Mouse (Mus musculus) left cerebral cortex, postnatal 10 days (tissue): ENCODE measurements around the gene Palld. TPM values are rescaled to one million over a fixed set of nuclear protein-coding genes. Genes with fewer than 3 reads are reported as not detected.

Experiments
- DNase-seq, 2 experiments: peaks; one replicate each; pipeline ENCODE4 v3.0.0; 2021 to 2022; ENCODE audit warnings: low spot score in 2 of 2, mixed read lengths in 1 of 2; ENCODE audit errors: extremely low spot score in 1 of 2
- intact Hi-C: fragments of 180-260 bp; cut with DNase I; formaldehyde crosslinking; loops from one replicate; pipeline ENCODE4 v1.15.1; 2025
- total RNA-seq, 2 experiments: library from RNA; stranded (reverse); gene quantifications; 2 replicates each; pipeline ENCODE4 v1.2.3; 2021

Gene Palld
- total RNA-seq, 2 experiments from 2014 or later: 5.2 to 6.8 TPM

GRCm38 (mm10) chr8:61700932-61701681 lies 201.4 kb downstream of the Palld start:
- DNase-seq: no peak
- intact Hi-C loops: no loop called here

- no peak for DNase-seq
- intact Hi-C loops: no loop called here
Measured at GRCm38 (mm10) chr8:61700298-61700697, 202.2 kb downstream of the Palld start.

- intact Hi-C loops: loop anchor here (5.0 kb wide), 1 partner anchor 178 kb away; no protein-coding TSS in a partner anchor
- no peak for DNase-seq
Measured at GRCm38 (mm10) chr8:61698959-61699358, 203.5 kb downstream of the Palld start.

DNA sequence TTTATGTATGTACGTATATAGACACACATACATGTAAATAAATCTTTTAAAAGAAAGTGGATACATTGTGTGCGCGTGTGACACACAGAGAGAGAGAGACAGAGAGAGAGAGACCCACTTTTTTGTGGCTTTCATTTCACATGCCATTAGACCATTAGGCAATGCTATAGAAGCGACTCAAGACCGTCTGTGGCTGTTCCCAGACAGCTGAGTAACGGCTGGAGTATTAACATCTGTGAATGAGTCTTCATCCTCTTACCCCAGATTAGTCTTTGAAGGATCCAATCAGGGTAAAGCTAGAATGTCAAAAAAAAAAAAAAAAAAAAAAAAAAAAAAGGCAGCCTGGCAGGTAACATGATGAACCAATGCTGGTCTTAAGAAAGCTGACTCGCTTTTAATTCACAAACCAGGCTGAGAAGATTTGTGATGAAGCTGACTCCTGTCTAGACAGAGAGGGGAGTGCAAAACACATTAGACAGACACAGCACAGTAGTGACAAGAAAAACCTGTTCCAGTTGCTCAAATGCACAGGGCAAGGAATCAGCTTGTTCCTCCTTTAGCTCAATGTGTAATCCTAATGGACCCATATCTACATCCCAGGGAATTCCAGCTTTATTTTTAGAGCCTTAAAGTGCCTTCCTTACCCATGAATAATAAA lies 204.6 kb downstream of the Palld start:
- intact Hi-C loops: loop anchor here (5.0 kb wide), 1 partner anchor 179 kb away; no protein-coding TSS in a partner anchor
- DNase-seq: no peak

DNA sequence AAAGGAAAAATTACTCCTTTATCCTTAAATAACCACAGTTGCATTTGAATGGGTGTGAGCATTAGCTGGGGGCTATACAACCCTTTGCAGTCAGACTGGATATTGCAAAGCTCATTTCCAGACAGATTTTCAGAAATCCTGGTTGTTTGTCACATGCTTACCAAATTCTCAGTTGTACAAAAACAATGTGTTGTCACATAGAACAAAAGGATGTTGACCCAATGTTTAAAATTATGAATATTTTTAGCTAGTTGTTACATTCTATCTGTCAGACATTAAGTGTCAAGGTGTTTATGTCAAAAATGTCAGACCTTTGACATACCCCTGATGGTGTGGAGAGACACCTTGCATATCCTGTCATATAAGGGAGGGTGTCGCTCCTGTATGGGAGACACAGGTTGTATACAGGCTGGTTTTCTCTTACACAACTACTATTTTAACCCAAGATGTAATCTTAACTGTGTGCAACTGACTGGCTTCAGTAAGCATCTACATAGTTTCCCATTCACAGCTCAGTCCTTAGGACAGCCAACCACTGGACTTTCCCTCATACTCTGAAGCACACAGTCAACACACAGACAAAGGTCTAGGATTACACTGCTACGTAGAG lies 205.5 kb downstream of the Palld start:
- DNase-seq: no peak
- intact Hi-C loops: loop anchor here (5.0 kb wide), 1 partner anchor 180 kb away; no protein-coding TSS in a partner anchor

- DNase-seq: peak in 1 of 2 experiments; percentile 31
- intact Hi-C loops: loop anchor here (5.0 kb wide), 1 partner anchor 182 kb away; no protein-coding TSS in a partner anchor
Measured at GRCm38 (mm10) chr8:61695416-61695815, 207.1 kb downstream of the Palld start.

GRCm38 (mm10) chr8:61692866-61693265 lies 209.6 kb downstream of the Palld start:
- intact Hi-C loops: no loop called here
- DNase-seq: no peak

DNA sequence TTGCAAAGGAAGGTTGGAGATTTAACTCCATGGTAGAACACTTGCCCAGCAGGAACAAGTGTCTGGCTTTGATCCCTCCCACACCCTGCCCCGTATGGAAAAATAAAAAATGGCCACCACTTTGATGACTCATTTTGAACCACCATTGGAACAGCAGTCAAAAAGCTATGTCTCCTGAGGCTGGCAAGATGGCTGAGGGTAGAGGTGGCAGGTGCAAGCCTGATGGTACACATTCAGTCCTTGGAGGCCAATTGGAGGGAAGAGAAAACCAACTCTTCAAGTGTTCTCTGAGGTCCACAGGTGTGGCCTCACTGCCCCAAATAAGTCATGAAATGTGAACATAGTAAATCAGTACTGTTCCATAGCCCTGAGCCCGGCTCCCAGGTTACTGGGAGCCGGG lies 210.4 kb downstream of the Palld start:
- DNase-seq: no peak
- intact Hi-C loops: no loop called here

GRCm38 (mm10) chr8:61691391-61691790 lies 211.1 kb downstream of the Palld start:
- intact Hi-C loops: no loop called here
- DNase-seq: no peak

DNA sequence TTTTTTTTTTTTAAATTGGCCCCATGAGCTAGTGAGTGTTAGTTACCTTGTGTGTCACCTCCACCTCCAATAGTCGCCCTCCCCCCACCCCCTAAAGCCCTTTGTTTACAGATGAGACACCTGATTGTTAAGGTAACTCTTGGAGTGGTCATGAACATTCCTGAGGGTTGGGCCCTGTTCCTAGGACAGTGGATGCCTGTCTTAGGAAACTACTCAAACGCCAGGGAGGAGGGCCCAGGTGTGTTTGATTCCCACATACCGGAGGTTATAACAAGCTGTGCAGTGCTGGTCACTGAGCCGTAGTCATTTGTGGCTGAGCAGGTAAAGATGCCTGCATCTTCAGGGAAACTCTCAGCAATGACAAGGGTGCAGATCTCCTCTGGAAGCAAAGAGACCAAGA lies 215.4 kb downstream of the Palld start:
- no peak for DNase-seq
- intact Hi-C loops: loop anchor here (5.0 kb wide), 1 partner anchor 145 kb away; no protein-coding TSS in a partner anchor

- intact Hi-C loops: loop anchor here (5.0 kb wide), 1 partner anchor 144 kb away; no protein-coding TSS in a partner anchor
- DNase-seq: no peak
Measured at GRCm38 (mm10) chr8:61686340-61686739, 216.2 kb downstream of the Palld start.

- intact Hi-C loops: loop anchor here (5.0 kb wide), 1 partner anchor 143 kb away; no protein-coding TSS in a partner anchor
- no peak for DNase-seq
Measured at GRCm38 (mm10) chr8:61685280-61685679, 217.2 kb downstream of the Palld start.

DNA sequence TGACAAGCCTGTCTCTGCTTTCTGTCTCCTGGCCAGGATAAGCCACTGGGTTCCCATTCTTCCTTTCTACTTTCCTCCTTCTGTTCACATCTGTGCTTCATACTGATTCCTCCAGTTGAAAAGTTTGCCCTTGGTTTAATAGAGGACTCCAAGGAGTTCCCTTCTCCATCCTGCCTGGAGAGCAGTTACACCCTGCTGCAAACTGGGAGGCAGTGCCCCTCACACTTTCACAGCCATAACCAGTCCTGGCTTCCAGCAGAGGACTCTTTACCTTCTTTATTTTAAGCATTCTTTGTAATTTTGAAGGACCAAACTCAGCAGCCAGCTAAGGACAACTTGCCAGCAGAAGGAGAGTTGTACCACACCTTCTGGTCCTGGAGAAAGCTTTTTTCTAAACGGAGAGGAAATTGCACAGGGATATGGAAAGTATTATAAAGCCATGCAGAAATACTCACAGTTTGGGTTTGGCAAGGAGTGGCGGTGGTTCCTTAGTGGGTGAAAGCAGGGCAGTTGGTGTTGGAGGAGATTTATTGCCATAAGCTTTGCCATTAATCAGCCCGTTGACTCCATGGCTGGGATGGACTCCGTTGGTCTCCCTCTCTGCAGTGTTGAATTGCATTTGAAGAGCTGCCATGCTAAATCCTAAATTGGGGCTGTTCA lies 218.1 kb downstream of the Palld start:
- intact Hi-C loops: no loop called here
- DNase-seq: no peak

DNA sequence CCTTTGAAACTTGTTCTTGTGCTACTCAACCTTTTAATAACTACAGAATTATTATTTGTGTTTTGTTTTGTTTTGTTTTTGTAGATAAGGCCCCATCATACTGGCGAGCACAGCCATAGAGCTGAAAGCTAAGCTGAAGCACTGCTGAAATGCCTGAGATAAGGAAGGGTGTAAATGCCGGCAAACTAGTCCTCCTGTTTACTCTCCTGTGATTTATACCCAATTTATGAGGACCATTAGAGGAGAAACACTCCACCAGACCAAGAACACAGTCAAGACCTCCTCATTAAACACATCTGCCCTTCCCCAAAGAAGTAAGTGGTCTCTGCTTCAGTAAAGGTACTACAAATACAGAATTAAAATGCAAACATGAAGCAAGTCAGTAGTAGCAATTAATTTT lies 219.6 kb downstream of the Palld start:
- no peak for DNase-seq
- intact Hi-C loops: no loop called here

GRCm38 (mm10) chr8:61681217-61681616 lies 221.3 kb downstream of the Palld start:
- DNase-seq: no peak
- intact Hi-C loops: no loop called here

GRCm38 (mm10) chr8:61677227-61677626 lies 225.3 kb downstream of the Palld start:
- intact Hi-C loops: no loop called here
- no peak for DNase-seq

GRCm38 (mm10) chr8:61671151-61671550 lies 231.3 kb downstream of the Palld start:
- intact Hi-C loops: no loop called here
- no peak for DNase-seq

DNA sequence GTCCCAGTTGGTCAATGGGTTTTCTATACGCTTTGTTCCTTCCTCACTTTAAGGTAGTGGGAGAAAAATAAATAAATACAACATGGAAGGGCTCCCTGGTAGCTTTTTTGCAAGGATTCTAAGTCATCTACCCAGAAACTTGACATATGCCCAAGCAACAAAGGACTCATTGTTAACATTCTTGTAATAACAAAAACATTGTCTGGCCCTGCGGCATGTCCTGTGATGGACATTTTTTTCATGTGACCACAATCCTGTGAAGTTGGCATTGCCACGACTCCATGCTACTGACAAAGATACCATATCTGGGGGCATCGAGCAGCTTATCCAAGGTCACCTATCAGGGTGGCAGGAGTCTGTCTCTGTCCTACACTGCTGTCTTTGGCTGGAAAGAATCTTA lies 232.1 kb downstream of the Palld start:
- intact Hi-C loops: no loop called here
- no peak for DNase-seq

GRCm38 (mm10) chr8:61666919-61667318 lies 235.6 kb downstream of the Palld start:
- DNase-seq: no peak
- intact Hi-C loops: no loop called here
